Mouse (Mus musculus): Measurements from ENCODE around the gene Slc50a1.

The Slc50a1 gene

DNA sequence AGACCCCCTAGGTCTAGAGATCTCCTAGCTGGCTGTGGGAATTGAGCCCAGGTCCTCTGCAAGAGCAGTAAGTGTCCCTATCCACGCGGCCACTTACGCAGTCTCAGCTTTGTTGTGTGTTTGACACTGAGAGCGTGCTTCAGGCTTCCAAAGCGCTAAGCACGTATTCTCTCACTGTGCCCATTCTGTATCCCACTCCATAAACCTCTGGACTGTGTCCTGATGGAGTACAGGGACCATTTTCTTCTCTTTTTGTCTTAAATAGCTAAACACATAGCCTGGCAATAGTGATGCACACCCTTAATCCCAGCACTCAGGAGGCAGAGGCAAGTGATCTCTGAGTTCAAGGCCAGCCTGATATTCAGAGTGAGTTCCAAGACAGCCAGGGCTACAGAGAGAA is 28.5 kb upstream of the Slc50a1 start:
- in situ Hi-C loops (cut with MboI; ENCODE audit: low pct_unique_long_range_greater_than_20kb in 1 of 2, low sequenced_read_pairs in 2 of 2, unreplicated experiment in 1 of 2), result no loop called here

DNA sequence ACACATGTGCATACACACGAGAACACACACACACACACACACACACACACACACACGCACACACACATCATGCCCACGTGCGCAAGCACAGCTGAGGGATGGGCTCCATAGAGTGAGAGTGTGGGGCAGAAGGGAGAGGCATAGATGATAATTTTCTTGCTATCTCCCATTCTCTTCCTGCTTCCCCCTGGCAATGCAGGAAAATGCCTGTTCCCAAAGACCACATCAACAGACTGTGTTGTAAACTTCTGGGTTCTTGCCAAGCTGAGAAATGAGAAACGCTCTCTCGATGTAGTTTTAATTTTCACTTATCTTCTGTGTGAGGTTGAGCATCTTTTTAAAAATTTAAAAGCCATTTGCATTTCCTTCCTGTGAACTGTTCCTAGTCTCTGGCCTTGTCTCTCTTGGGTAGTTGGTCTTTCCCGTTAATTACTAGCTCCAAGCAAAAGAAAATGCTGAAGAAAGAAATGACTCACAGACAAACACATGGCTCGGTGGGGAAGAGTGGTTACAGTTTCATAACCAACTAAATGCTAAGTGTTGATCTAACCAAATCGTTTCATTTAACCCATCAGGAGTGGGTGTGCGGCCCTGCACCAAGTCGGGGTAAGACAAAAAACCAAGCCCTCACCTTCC is 26.5 kb upstream of the Slc50a1 start:
- in situ Hi-C loops (cut with MboI; ENCODE audit: low pct_unique_long_range_greater_than_20kb in 1 of 2, low sequenced_read_pairs in 2 of 2, unreplicated experiment in 1 of 2), result no loop called here

DNA sequence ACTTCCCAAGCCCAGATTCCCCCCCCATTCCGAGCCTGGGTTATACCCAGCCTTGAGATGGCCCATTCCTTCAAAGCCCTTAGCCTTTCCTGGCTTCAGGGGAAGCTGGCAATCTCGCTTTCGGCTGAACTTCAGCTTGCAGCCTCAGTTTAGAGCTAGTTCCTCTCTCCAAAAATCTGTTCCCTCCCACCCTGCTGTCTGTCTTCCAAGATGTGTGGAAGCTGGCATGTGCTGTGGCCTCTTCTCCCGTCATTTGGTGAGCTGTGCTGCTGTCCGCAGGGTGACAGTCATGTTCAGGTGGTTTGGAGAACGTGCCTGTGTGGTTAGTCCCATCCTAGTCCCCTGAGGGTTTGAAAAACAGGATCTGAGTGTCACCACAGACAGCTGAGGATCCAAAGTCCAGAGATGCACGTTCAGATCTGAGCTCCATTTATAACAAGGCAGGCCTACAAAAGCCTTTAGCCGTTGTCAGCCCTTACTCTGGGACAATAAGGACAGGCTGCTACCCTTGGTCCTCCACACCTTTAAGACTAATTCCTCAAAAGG is 25.4 kb upstream of the Slc50a1 start:
- in situ Hi-C loops (cut with MboI; ENCODE audit: low pct_unique_long_range_greater_than_20kb in 1 of 2, low sequenced_read_pairs in 2 of 2, unreplicated experiment in 1 of 2), result no loop called here

DNA sequence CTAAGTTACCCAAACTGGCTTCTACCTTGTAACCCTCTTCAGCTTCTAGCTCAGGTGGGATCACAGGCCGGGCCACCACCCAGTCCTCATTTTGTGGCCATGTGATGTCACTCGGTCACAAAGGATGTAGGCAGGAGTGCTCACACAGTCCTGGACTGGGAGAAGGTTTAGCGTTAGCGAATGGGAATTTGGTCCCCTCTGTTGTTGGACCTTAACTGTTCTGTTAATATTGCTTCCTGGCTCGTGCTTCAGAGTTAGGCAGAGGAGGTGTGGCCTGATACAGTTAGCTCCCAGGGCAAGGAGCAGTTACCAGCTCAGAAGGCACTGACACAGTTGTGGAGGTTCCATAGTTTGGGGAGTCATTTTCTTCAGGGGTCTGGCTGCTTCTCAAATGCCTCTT is 23.8 kb upstream of the Slc50a1 start:
- in situ Hi-C loops (cut with MboI; ENCODE audit: low pct_unique_long_range_greater_than_20kb in 1 of 2, low sequenced_read_pairs in 2 of 2, unreplicated experiment in 1 of 2), result no loop called here

DNA sequence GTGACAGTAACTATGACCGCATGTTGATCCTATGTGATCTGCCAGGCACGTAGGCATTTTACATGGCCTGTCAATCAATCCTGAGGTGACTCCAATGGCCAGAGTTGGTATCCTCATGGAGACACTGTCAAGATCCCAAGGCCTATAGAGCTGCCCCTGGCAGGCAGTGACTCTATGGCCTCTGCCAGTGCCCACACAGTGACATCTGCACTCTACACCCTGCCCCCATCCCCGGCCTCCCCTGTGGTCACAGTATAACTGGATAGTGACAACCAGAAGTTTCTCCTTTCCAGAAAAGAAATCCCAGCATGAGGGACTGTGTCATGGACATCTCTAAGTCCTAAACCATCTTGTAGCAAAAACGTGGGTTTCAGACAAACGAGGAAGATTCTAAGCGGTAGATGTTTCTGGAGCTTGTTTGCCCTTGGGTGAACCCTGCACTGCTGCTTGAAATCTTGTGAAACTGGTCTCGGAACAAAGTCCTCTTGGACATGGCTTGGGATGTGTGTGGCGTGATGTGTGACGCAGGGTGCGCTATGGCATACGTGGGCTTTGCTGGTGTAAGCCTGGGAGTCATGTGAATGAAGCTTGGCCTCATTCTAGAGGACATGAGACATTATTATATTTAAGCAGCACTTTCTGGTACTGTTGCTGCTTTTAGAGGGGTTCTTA is 23.0 kb upstream of the Slc50a1 start:
- in situ Hi-C loops (cut with MboI; ENCODE audit: low pct_unique_long_range_greater_than_20kb in 1 of 2, low sequenced_read_pairs in 2 of 2, unreplicated experiment in 1 of 2), result no loop called here

DNA sequence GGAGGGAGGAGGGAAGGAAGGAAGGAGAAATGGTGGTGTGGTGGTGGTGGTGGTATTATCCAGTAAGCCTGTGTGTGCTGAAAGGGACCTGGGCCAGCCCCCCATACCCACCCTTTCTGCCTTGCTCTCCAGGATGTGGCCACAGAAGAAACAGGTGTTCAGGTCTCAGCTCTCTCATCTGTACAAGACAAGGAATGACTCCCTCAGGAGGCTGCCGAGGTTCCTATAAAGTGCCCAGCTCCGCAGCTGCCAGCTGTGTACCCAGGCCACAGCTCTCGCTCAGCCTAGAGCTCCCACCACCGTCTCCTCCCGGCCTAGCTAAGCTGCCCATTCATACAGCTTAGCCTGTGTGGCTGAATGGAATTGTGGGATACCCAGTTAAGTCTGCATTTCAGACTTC is 21.9 kb upstream of the Slc50a1 start:
- in situ Hi-C loops (cut with MboI; ENCODE audit: low pct_unique_long_range_greater_than_20kb in 1 of 2, low sequenced_read_pairs in 2 of 2, unreplicated experiment in 1 of 2), result no loop called here

DNA sequence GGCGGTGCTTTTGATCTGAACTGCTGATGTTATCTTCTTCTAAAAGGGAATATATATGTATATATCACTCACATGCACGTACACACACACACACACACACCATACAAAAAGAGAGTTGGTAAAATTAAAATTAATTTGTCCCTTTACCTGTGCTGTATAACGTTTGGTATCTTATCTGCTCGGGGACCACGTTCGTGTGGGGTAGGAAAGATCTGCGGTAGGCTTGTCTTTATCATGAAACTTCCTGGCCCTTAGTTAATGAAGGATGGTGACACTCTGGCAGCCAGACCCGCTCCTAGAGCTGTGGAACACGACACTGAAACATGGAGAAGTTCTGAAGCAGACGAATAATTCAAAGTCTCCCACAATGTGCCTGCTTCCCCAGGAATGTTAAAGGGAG is 21.5 kb upstream of the Slc50a1 start:
- in situ Hi-C loops (cut with MboI; ENCODE audit: low pct_unique_long_range_greater_than_20kb in 1 of 2, low sequenced_read_pairs in 2 of 2, unreplicated experiment in 1 of 2), result no loop called here

DNA sequence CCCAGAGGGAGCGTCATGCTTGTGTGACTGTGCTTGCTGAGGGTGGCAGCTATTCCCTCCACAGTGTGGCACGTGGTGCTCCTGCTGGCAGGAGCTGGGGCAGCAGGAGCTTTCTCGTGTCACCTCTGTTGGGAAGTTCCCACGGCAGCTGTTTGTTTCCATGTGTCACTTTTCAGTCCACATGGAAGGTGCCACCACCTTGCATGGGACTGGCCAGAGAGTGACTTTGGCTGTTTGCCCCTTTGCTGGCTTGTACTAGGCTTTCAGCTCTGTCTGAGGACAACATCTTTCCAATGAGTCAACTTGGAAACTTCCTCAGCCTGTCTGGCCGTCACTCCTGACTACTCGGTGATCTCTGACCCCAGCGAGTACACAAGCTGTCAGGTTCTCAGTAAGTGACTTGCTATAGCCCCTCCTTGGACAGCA is 18.1 kb upstream of the Slc50a1 start:
- in situ Hi-C loops (cut with MboI; ENCODE audit: low pct_unique_long_range_greater_than_20kb in 1 of 2, low sequenced_read_pairs in 2 of 2, unreplicated experiment in 1 of 2), result no loop called here

DNA sequence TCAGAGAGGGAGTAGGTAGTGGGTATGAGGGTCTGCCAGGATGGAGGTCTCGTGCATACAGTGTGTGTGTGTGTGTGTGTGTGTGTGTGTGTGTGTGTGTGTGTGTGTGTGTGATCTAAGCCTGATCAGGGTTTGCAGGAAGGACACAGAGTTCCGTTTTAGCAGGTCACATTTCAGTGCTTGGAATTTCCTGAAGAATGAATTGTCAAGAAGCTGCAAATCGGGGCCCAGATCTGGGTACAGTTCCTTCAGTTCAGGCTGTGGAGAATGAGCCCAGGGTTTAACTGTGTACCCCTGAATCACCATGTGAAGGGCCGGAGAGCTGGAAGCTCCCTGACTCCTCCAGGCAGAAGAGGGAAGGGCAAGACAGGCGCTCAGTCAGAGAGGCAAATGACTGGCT is 16.9 kb upstream of the Slc50a1 start:
- in situ Hi-C loops (cut with MboI; ENCODE audit: low pct_unique_long_range_greater_than_20kb in 1 of 2, low sequenced_read_pairs in 2 of 2, unreplicated experiment in 1 of 2), result no loop called here

DNA sequence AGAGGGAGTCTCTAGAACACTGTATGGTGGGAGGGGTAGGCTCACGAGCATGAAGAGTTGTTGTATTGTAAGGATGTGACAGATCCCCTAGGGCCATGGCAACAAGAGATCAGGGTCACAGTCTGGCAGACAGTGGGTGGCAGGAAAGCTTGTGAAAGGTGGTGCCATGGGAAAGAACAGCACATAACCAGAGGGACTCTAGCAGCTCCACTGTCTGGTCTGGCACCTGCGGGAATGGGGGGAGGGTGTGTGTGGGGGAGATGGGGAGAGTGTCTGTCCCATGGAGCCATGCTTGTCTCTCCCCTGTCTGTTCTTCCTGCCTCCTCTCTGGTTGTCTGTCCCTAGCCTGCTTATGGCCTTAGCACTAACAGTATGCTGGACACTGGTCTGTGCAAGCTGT is 15.2 kb upstream of the Slc50a1 start:
- in situ Hi-C loops (cut with MboI; ENCODE audit: low pct_unique_long_range_greater_than_20kb in 1 of 2, low sequenced_read_pairs in 2 of 2, unreplicated experiment in 1 of 2), result no loop called here

DNA sequence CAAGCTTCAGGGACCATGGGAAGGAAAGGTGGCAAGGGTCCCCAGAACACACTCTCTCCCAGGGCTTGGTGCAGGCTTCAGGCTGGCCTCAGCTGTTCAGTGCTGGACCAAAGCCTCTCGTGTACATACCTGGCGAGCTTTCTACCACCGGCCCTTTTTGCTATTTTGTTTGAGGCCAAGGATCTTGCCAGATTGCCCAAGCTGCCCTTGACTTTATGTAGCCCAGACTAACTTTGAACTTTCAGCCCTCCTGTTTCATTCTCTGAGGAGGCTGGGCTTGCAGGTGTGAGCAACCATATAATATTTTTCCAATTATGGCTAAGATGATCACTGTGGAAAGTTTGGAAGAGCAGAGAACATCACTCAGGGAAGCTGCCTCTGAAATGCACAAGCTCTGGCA is 13.9 kb upstream of the Slc50a1 start:
- in situ Hi-C loops (cut with MboI; ENCODE audit: low pct_unique_long_range_greater_than_20kb in 1 of 2, low sequenced_read_pairs in 2 of 2, unreplicated experiment in 1 of 2), result loop anchor here in 1 of 2 experiments (5.0 kb wide), 1 partner anchor 37 kb away; the partner anchor contains the start of genes Krtcap2 and Trim46

DNA sequence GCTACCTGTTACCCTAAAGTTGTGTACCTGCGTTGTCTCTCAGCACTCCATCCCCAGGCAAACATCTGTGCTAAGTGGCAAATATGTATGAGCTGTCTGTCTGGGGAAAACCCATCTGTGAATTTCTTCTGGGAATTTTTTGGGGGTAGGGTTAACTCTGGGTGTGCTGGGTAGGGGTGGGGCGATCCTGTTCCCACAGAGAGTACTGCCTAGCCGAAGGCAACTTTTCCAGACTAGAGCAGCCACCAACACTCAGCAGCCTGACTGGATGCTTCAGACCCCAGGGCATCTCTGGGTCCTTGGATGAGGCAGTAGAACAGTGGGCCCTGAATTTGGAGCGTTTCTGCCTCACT is 11.9 kb upstream of the Slc50a1 start:
- in situ Hi-C loops (cut with MboI; ENCODE audit: low pct_unique_long_range_greater_than_20kb in 1 of 2, low sequenced_read_pairs in 2 of 2, unreplicated experiment in 1 of 2), result loop anchor here in 1 of 2 experiments (5.0 kb wide), 1 partner anchor 35 kb away; the partner anchor contains the start of genes Krtcap2 and Trim46

DNA sequence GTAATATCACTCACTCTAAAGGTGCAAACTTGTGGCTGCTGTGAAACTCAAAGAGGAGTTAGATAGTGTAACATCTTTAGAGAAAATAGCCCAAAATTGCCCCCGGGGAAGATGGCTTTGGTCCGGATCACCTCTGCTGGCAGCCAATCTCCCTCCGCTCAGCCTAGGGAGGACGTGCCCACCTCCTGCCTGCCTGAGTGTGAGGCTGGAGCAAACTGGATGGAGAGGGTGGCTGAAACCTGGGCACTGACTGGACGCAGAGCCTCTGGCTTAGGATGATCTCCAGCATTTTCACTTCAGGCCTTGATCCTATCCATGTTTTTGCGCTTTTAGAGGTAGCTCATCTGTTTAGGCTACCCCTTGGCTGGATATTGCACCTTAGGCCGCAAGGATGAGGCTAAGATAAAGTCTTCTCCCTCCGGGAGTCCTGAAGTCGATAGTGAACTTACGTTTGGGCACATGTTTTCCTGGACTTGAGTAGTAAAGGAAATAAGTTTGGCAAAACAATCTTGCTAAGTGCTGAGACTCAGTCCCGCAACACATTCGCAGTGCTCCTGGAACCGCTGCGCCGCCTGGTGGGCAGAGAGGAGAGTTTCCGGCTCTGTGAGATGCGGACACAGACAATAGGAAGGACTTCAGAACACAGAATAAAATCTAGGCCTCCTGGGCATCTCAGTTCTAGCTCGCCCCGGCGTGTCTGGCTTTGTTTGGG is 11.4 kb upstream of the Slc50a1 start:
- in situ Hi-C loops (cut with MboI; ENCODE audit: low pct_unique_long_range_greater_than_20kb in 1 of 2, low sequenced_read_pairs in 2 of 2, unreplicated experiment in 1 of 2), result loop anchor here in 1 of 2 experiments (5.0 kb wide), 1 partner anchor 34 kb away; the partner anchor contains the start of genes Krtcap2 and Trim46

DNA sequence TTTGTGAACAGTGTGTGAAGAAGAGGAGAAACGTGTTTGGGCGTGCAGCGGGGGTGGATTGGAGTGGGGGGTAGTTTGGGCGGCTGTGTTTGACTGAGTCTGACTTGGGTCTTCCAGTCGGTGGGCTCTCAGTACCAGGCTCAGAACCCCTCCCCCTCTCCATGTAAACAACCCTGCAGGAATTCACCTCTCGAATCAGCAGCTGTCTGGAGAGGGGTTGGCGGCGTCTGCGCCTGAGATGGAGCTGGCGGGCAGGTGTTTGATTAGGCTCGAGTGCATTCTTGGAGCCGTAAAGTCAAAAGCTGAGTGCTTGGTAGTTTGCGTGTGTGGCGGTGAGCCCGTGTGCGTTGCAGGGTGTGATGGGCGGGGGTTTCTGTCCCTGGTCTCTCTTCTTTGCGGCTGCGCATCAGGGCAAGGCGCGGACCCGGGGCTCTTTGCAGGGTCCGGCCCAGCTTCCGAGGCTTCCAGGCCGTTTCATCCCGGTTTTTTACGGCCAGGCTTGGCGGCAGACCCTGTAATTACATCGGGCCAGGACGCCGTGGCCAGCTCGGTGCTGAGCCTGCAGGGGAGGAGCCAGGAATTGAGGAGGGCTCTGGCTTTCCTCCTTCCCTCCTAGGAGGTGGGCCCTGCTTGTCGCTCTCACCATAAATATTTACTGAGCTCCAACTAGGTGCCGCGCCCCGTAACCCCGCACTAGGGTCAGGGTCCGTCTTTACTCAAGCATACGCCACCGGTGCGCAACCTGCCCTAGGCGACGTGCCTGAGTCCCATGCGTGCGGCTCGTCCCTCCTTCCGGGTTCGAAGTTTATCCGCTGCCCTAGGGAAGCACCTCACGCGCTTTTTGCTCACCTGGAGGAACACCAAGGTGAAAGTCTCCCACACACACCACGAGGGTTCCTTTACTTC is 10.5 kb upstream of the Slc50a1 start, which contains the start of gene Efna1:
Gene Efna1, minus strand, starts transcription at position 537 of the 906 bp plus-strand sequence.
- in situ Hi-C loops (cut with MboI; ENCODE audit: low pct_unique_long_range_greater_than_20kb in 1 of 2, low sequenced_read_pairs in 2 of 2, unreplicated experiment in 1 of 2), result loop anchor here in 1 of 2 experiments (5.0 kb wide), 1 partner anchor 34 kb away; the partner anchor contains the start of genes Krtcap2 and Trim46

DNA sequence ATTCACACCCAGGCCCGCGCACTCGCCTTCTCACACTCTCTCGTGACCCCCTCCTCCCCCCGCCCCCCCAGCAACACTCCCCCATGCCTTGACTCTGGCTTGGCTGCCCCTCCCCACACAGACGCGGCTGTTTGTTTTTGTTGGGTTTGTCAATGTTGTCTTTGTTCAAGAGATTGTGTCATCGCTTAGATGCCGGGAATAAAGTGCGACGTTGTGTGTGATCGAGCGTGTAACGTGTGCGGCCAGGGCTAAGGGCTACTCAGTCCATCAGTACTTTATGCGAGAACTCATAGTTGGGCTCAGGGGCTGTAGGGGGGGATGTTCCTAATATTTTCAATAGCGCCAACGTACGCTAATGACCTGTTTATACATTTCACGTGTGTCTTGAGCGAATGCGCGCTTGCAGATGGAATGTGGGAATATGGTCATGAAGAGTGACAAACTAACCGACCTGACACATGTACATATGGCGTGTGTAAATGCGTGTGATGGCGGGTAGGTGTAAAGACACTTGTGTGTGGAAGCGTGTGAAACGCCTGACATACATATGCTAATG is 9.8 kb upstream of the Slc50a1 start:
- in situ Hi-C loops (cut with MboI; ENCODE audit: low pct_unique_long_range_greater_than_20kb in 1 of 2, low sequenced_read_pairs in 2 of 2, unreplicated experiment in 1 of 2), result loop anchor here in 1 of 2 experiments (5.0 kb wide), 1 partner anchor 33 kb away; the partner anchor contains the start of genes Krtcap2 and Trim46

DNA sequence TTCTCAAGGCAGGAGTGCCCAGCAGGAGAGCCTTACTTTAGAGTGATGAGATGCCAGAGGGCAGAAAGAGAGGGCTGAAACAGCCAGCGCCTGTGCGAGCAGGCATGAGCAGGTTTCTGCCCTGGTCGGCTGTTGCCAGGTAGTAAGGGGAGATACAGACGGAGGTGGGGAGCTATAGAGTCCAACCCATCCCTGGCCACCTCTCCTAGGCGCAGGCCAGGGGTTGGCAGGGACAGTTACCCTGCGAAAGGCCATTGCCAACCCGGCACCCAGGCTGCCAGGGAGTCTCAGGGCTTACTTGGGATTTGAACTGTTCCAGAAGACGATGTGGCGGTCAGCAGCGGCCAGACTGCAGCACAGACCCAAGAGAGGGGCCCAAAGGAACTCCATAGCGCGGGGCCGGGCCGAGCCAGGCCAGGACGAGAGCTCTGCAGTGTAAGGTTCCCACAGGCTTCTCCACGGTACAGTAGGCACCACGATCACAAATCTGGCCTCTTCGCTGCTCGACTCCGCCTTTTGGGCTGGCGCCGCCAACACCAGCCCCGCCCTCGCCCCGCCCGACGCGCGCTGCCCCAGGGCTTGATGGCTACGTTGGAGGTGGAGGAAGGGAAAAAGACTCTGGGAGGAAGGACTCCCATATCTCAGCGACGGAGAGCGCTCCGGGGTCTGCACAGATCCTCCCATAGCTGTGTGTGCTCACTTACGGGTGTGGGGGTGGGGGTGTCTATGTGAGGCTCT is 9.0 kb upstream of the Slc50a1 start:
- in situ Hi-C loops (cut with MboI; ENCODE audit: low pct_unique_long_range_greater_than_20kb in 1 of 2, low sequenced_read_pairs in 2 of 2, unreplicated experiment in 1 of 2), result no loop called here

DNA sequence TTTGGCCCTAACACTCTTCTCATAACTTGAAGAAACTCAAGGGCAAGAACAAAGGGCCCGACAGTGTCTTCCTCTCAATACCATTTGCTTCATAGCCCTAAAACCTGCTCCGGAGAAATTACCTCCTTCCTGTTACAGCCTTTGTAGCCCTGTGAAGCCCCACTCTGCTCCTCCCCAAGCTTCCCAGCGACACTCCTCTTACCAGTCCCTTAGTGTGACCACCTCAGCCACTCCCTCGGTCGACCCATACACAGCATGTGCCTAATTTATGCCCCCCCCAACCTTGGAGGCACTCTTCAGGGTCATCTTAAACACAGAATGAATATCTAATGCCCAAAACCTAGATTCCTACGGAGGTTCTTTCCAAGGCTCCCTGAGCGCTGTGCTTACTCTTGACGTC is 8.3 kb upstream of the Slc50a1 start:
- in situ Hi-C loops (cut with MboI; ENCODE audit: low pct_unique_long_range_greater_than_20kb in 1 of 2, low sequenced_read_pairs in 2 of 2, unreplicated experiment in 1 of 2), result no loop called here

Data from mouse embryonic stem cell (cell line).